Mouse (Mus musculus): ENCODE data around the gene Cpn1. TPM values are rescaled to one million over a fixed set of nuclear protein-coding genes. Genes with fewer than 3 reads are reported as not detected.

Cpn1 gene
- polyA plus RNA-seq, 1 experiment from 2014 or later = 80.6 TPM

DNA sequence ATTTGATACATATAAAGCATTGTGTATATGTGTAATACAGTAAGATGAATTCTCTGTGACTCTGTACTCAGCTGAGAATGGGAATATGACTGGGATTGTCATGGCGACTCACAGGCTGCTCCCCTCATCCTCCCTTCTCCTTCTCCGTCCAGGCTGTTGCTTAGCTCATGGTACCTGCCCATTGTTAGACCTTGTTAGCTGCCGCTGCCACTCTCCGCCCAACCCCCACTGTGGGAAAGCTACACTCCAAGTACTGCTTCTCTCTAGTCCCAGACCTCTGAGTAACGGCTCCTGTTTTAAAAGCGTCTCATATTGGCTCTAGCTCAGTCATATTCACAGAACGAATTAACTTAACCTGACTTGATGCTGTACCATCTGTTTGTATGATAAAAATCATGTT lies 33.4 kb upstream of the Cpn1 start:
- Histone ChIP-seq H3K4me2 (replicated peaks; ENCODE audit: low read depth, low read length) (no peak overlapping the region), H3K9me3 (ENCODE audit: low read length) (0 out of 2 replicates have a peak, but pooled peaks cover 3% of the 10 kb centered on the region), H3K36me3 (ENCODE audit: insufficient read depth, low read length) (no peaks in the 10 kb centered on the region), H3K9ac (replicated peaks; ENCODE audit: low read length) (no peak overlapping the region), H3K4me3 (ENCODE audit: low read length) (no peak overlapping the region), H3K4me1 (ENCODE audit: insufficient read depth, low read length) (no peaks in the 10 kb centered on the region), H3K27me3 (ENCODE audit: insufficient read depth, low read length) (no peaks in the 10 kb centered on the region), H3K27ac (ENCODE audit: low read length) (no peak overlapping the region)
- 56% methylated on average over 7 of the region's 7 CpGs for WGBS
- ATAC-seq (ENCODE audit: low FRiP score, low TSS enrichment) = no peak

GRCm38 (mm10) chr19:44013862-44014261 lies 27.5 kb upstream of the Cpn1 start:
- ATAC-seq (ENCODE audit: low FRiP score, low TSS enrichment) = no peak
- Histone ChIP-seq H3K4me3 (ENCODE audit: low read length) (no peak overlapping the region), H3K9ac (replicated peaks; ENCODE audit: low read length) (no peak overlapping the region), H3K4me2 (replicated peaks; ENCODE audit: low read depth, low read length) (no peak overlapping the region), H3K9me3 (ENCODE audit: low read length) (no peaks in the 10 kb centered on the region), H3K27me3 (ENCODE audit: insufficient read depth, low read length) (no peaks in the 10 kb centered on the region), H3K36me3 (ENCODE audit: insufficient read depth, low read length) (no peaks in the 10 kb centered on the region), H3K27ac (ENCODE audit: low read length) (no peak overlapping the region), H3K4me1 (ENCODE audit: insufficient read depth, low read length) (no peaks in the 10 kb centered on the region)
- 76% methylated on average over 6 of the region's 6 CpGs for WGBS

DNA sequence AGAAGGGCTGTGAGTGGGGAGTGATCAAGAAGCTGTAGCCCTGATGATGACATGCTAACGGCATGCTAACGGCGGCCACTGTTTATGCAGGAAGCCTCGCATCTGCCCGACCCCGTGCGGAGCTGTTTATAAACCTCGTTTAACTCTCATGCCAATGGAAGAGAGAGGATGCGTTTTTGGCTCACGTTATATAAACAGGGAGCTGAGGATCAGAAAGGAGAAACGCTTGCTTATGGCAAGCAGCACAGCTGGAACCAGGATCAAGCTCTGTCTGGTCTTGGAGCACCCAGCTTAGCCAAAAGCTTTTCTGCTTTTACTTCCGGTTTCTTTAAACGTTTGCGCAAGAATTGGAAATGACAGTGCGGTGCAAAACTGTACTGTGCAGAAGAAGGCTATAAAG lies 22.4 kb upstream of the Cpn1 start:
- H3K9ac ChIP-seq (replicated peaks; ENCODE audit: low read length) = no peak overlapping the region
- no peaks in the 10 kb centered on the region for H3K4me1 ChIP-seq (ENCODE audit: insufficient read depth, low read length)
- H3K4me2 ChIP-seq (replicated peaks; ENCODE audit: low read depth, low read length) = no peak overlapping the region
- no peak for ATAC-seq (ENCODE audit: low FRiP score, low TSS enrichment)
- no peak overlapping the region for H3K4me3 ChIP-seq (ENCODE audit: low read length)
- H3K36me3 ChIP-seq (ENCODE audit: insufficient read depth, low read length) = no peaks in the 10 kb centered on the region
- 71% methylated on average over 15 of the region's 15 CpGs for WGBS
- no peak overlapping the region for H3K27ac ChIP-seq (ENCODE audit: low read length)
- H3K27me3 ChIP-seq (ENCODE audit: insufficient read depth, low read length) = no peaks in the 10 kb centered on the region
- H3K9me3 ChIP-seq (ENCODE audit: low read length) = no peaks in the 10 kb centered on the region

DNA sequence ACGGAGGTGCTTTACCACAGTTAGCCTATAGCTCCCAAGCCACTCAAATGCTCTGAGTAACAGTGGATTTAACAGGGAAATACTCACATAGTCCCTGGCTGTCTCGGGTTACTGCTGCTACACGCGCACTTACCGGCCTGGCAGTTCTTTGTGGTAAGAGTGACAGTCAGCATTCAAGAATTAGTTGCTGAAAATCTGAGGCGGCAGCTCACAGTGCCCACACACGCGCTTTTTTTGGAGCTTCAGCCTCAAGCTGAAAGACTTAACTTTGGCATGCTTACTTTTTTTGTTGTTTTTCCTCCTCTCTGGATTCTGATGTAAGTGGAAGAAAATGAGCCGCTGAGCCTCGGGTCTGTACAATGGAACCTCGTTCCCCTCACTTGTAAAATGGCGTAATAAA lies 20.8 kb upstream of the Cpn1 start:
- Histone ChIP-seq H3K4me3 (ENCODE audit: low read length) (no peak overlapping the region), H3K4me1 (ENCODE audit: insufficient read depth, low read length) (no peaks in the 10 kb centered on the region), H3K9ac (replicated peaks; ENCODE audit: low read length) (no peak overlapping the region), H3K27ac (ENCODE audit: low read length) (no peak overlapping the region), H3K27me3 (ENCODE audit: insufficient read depth, low read length) (no peaks in the 10 kb centered on the region), H3K4me2 (replicated peaks; ENCODE audit: low read depth, low read length) (no peak overlapping the region), H3K36me3 (ENCODE audit: insufficient read depth, low read length) (no peaks in the 10 kb centered on the region), H3K9me3 (ENCODE audit: low read length) (no peaks in the 10 kb centered on the region)
- WGBS = 58% methylated on average over 12 of the region's 12 CpGs
- ATAC-seq (ENCODE audit: low FRiP score, low TSS enrichment) = no peak

DNA sequence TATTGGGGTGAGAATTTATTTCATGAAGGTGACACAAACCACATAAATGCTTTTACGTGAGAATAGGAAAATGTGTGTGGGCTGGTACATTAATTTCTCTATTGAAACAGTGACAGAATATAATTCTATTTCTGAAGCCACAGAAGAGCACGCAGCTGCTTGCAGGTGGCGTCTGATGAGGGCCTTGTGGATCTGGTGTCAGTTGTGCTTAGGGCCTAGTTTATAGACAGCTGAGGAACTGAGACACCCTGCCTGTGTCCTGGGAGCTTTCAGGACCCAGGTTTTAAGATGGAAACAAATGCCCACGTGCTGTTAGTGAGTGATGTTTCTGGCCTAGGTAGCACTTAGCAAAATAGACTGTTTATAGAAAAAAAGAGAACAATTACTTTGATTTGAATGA lies 18.7 kb upstream of the Cpn1 start:
- WGBS = 63% methylated on average over 4 of the region's 4 CpGs
- no peak overlapping the region for H3K4me3 ChIP-seq (ENCODE audit: low read length)
- H3K4me2 ChIP-seq (replicated peaks; ENCODE audit: low read depth, low read length) = no peak overlapping the region
- no peak for ATAC-seq (ENCODE audit: low FRiP score, low TSS enrichment)
- no peaks in the 10 kb centered on the region for H3K36me3 ChIP-seq (ENCODE audit: insufficient read depth, low read length)
- H3K27me3 ChIP-seq (ENCODE audit: insufficient read depth, low read length) = no peaks in the 10 kb centered on the region
- no peaks in the 10 kb centered on the region for H3K9me3 ChIP-seq (ENCODE audit: low read length)
- H3K9ac ChIP-seq (replicated peaks; ENCODE audit: low read length) = no peak overlapping the region
- H3K4me1 ChIP-seq (ENCODE audit: insufficient read depth, low read length) = no peaks in the 10 kb centered on the region
- no peak overlapping the region for H3K27ac ChIP-seq (ENCODE audit: low read length)

- Histone ChIP-seq H3K27ac (ENCODE audit: low read length) (no peak overlapping the region), H3K4me2 (replicated peaks; ENCODE audit: low read depth, low read length) (no peak overlapping the region), H3K4me1 (ENCODE audit: insufficient read depth, low read length) (no peaks in the 10 kb centered on the region), H3K27me3 (ENCODE audit: insufficient read depth, low read length) (no peaks in the 10 kb centered on the region), H3K36me3 (ENCODE audit: insufficient read depth, low read length) (no peaks in the 10 kb centered on the region), H3K9me3 (ENCODE audit: low read length) (no peaks in the 10 kb centered on the region), H3K9ac (replicated peaks; ENCODE audit: low read length) (no peak overlapping the region), H3K4me3 (ENCODE audit: low read length) (no peak overlapping the region)
- ATAC-seq (ENCODE audit: low FRiP score, low TSS enrichment) = no peak
- 91% methylated on average over 2 of the region's 2 CpGs for WGBS
Measured at GRCm38 (mm10) chr19:44004261-44004660, 17.9 kb upstream of the Cpn1 start.

- Histone ChIP-seq H3K27ac (ENCODE audit: low read length) (no peak overlapping the region), H3K9ac (replicated peaks; ENCODE audit: low read length) (no peak overlapping the region), H3K4me1 (ENCODE audit: insufficient read depth, low read length) (no peaks in the 10 kb centered on the region), H3K4me3 (ENCODE audit: low read length) (no peak overlapping the region), H3K27me3 (ENCODE audit: insufficient read depth, low read length) (no peaks in the 10 kb centered on the region), H3K9me3 (ENCODE audit: low read length) (no peaks in the 10 kb centered on the region), H3K4me2 (replicated peaks; ENCODE audit: low read depth, low read length) (no peak overlapping the region), H3K36me3 (ENCODE audit: insufficient read depth, low read length) (no peaks in the 10 kb centered on the region)
- WGBS = 80% methylated on average over 5 of the region's 5 CpGs
- ATAC-seq (ENCODE audit: low FRiP score, low TSS enrichment) = no peak
Measured at GRCm38 (mm10) chr19:44000720-44001119, 14.4 kb upstream of the Cpn1 start.

- no peak for ATAC-seq (ENCODE audit: low FRiP score, low TSS enrichment)
Measured at GRCm38 (mm10) chr19:44000061-44000460, 13.7 kb upstream of the Cpn1 start.

DNA sequence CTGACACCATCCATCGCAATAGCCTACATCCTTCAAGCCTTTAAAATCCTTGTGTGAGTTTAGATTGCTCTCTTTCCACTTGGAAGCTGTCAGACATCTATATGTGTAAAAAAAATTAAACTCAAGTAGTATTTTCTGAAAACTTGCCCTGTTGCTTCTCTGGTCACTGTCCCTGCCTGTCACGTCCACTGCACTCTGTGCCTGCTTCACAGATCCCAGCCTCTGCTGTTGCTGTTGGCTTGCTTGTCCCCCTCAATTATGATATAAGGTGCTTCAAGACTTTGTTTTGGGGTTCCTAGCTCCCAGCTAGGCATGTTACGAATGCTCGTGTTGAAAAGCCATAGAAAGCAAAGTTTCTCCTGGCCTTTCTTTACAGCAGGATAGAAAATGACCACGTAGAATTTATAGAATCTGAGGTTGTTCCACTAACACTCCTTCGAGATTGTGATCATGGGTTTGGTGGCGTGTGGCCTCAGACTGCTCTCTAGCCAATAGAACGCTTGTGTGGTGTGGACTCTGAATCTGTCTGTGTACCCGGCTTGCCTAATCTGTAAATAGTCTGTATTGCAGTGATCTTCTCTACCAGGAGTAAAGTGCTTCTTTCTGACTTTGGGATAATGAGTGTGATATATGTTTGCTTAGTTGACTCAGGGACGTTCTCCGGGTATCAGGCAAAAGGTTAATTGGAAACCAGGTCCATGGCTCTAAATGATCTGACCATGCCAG lies 12.6 kb upstream of the Cpn1 start:
- Histone ChIP-seq H3K9me3 (ENCODE audit: low read length) (no peaks in the 10 kb centered on the region), H3K27me3 (ENCODE audit: insufficient read depth, low read length) (no peaks in the 10 kb centered on the region), H3K4me3 (ENCODE audit: low read length) (no peak overlapping the region), H3K4me1 (ENCODE audit: insufficient read depth, low read length) (no peaks in the 10 kb centered on the region), H3K36me3 (ENCODE audit: insufficient read depth, low read length) (no peaks in the 10 kb centered on the region), H3K27ac (ENCODE audit: low read length) (no peak overlapping the region), H3K4me2 (replicated peaks; ENCODE audit: low read depth, low read length) (no peak overlapping the region), H3K9ac (replicated peaks; ENCODE audit: low read length) (no peak overlapping the region)
- 78% methylated on average over 11 of the region's 11 CpGs for WGBS
- no peak for ATAC-seq (ENCODE audit: low FRiP score, low TSS enrichment)

More at GRCm38 (mm10) chr19:44000061-44000460, 13.7 kb upstream of the Cpn1 start:
- Histone ChIP-seq H3K9me3 (ENCODE audit: low read length) (no peaks in the 10 kb centered on the region), H3K4me2 (replicated peaks; ENCODE audit: low read depth, low read length) (no peak overlapping the region), H3K4me3 (ENCODE audit: low read length) (no peak overlapping the region), H3K4me1 (ENCODE audit: insufficient read depth, low read length) (no peaks in the 10 kb centered on the region), H3K36me3 (ENCODE audit: insufficient read depth, low read length) (no peaks in the 10 kb centered on the region), H3K27ac (ENCODE audit: low read length) (no peak overlapping the region), H3K9ac (replicated peaks; ENCODE audit: low read length) (no peak overlapping the region), H3K27me3 (ENCODE audit: insufficient read depth, low read length) (no peaks in the 10 kb centered on the region)
- 84% methylated on average over 1 of the region's 1 CpGs for WGBS

DNA sequence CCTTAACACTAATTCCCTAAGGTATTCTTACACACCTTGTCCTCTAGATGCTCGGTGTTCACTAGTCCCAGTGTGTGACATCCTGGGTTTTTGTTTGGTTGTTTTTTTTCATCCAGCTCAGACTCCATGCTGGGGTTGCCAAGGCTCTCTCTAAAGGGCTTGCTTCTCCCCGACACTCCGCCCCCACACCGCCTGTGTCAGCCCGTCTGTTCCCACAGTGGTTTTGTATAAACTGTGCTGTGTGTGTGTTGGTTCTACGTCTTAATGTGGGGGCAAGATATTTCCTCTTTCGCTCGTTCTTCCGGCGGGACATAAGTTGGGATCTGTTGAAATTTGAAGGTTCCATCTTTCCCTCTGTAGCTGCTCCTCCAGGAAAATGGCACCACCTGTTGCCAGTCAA lies 11.7 kb upstream of the Cpn1 start:
- H3K9me3 ChIP-seq (ENCODE audit: low read length) = no peaks in the 10 kb centered on the region
- H3K36me3 ChIP-seq (ENCODE audit: insufficient read depth, low read length) = no peaks in the 10 kb centered on the region
- H3K4me3 ChIP-seq (ENCODE audit: low read length) = no peak overlapping the region
- H3K4me1 ChIP-seq (ENCODE audit: insufficient read depth, low read length) = no peaks in the 10 kb centered on the region
- H3K9ac ChIP-seq (replicated peaks; ENCODE audit: low read length) = no peak overlapping the region
- WGBS = 79% methylated on average over 10 of the region's 10 CpGs
- H3K4me2 ChIP-seq (replicated peaks; ENCODE audit: low read depth, low read length) = no peak overlapping the region
- no peak for ATAC-seq (ENCODE audit: low FRiP score, low TSS enrichment)
- H3K27me3 ChIP-seq (ENCODE audit: insufficient read depth, low read length) = no peaks in the 10 kb centered on the region
- H3K27ac ChIP-seq (ENCODE audit: low read length) = no peak overlapping the region
